Mouse (Mus musculus): ENCODE results near the gene Arid3c. TPM values are rescaled to one million over a fixed set of nuclear protein-coding genes. Genes with fewer than 3 reads are reported as not detected.
"Not testable (repeated sequence)": the region's sequence is repeated elsewhere in the genome, so short reads cannot be mapped to it uniquely, and the experiment has no call there.

Gene Arid3c
- polyA plus RNA-seq, 1 experiment from 2014 or later: 1.2 TPM

GRCm38 (mm10) chr4:41695800-41696199, 35.1 kb downstream of the Arid3c start:
- not testable (repeated sequence) for H3K27me3 ChIP-seq (ENCODE audit: control insufficient read depth, insufficient read depth, low read length); H3K36me3 ChIP-seq (ENCODE audit: control insufficient read depth, insufficient read depth, low read length); H3K4me1 ChIP-seq (ENCODE audit: control insufficient read depth, insufficient read depth, low read length); H3K4me3 ChIP-seq (ENCODE audit: low read depth, low read length); H3K9ac ChIP-seq (ENCODE audit: low read length); H3K27ac ChIP-seq (ENCODE audit: low read depth, low read length); DNase-seq (ENCODE audit: low spot score); H3K9me3 ChIP-seq (ENCODE audit: control insufficient read depth, low read length); ATAC-seq (ENCODE audit: insufficient read depth, low FRiP score, low TSS enrichment)
- 3% methylated on average over 10 of the region's 38 CpGs for WGBS
- H3K4me2 ChIP-seq (ENCODE audit: low read depth): peak overlapping the region; percentile 29

DNA sequence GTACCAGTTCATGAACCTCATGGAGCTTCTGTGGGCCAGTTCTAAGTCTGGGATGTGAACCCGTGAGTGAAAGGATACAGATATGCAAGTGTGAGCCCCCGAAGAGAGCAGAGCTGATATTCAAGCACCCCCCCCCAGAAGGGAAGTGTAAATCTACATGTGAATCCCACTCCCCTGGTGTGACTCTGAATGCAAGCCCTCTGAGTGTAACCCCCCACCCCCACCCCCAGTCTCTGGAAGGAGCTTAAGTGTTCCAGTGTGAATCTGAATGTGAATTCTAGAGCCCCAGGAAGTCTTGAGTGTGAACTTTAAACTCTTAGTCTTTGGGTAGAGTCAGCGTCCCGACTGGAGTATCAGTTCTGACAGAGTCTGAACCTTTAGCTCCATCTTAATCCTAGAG, 37.4 kb downstream of the Arid3c start:
- not testable (repeated sequence) for H3K9ac ChIP-seq (ENCODE audit: low read length)
- H3K4me3 ChIP-seq (ENCODE audit: low read depth, low read length): 0 out of 2 replicates have a peak overlapping the region, but pooled peaks have one; percentile 16

DNA sequence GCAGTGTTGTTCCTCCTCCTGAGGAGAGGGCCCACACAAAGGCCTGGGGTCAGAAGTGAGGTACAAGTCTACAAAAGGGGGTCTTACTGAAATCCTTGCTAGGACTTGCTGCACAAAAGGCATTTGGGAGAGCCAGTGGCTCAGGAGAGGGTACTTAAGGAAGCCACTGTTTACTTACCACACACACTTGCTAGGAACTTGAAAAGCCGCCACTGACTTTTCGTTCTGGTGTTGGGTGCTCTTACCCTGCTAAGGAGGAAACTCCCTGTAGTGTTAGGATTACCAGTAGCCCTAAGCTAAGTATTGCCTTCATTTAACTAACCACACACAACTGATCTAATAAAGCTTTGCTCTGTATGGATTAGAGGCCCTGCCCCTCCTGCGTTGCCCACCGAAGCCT, 40.9 kb downstream of the Arid3c start:
- not testable (repeated sequence) for H3K4me2 ChIP-seq (ENCODE audit: low read depth); H3K27me3 ChIP-seq (ENCODE audit: control insufficient read depth, insufficient read depth, low read length); H3K27ac ChIP-seq (ENCODE audit: low read depth, low read length); DNase-seq (ENCODE audit: low spot score); H3K36me3 ChIP-seq (ENCODE audit: control insufficient read depth, insufficient read depth, low read length); H3K4me3 ChIP-seq (ENCODE audit: low read depth, low read length); ATAC-seq (ENCODE audit: insufficient read depth, low FRiP score, low TSS enrichment); H3K9me3 ChIP-seq (ENCODE audit: control insufficient read depth, low read length); H3K9ac ChIP-seq (ENCODE audit: low read length); H3K4me1 ChIP-seq (ENCODE audit: control insufficient read depth, insufficient read depth, low read length)
- WGBS: no CpG with 5 or more reads among the region's 4 CpGs

More for the DNA sequence above, 37.4 kb downstream of the Arid3c start:
- not testable (repeated sequence) for H3K27me3 ChIP-seq (ENCODE audit: control insufficient read depth, insufficient read depth, low read length); H3K9me3 ChIP-seq (ENCODE audit: control insufficient read depth, low read length); ATAC-seq (ENCODE audit: insufficient read depth, low FRiP score, low TSS enrichment); DNase-seq (ENCODE audit: low spot score); H3K36me3 ChIP-seq (ENCODE audit: control insufficient read depth, insufficient read depth, low read length); H3K27ac ChIP-seq (ENCODE audit: low read depth, low read length); H3K4me1 ChIP-seq (ENCODE audit: control insufficient read depth, insufficient read depth, low read length)
- WGBS: 6% methylated on average over 4 of the region's 4 CpGs
- peak overlapping the region; percentile 41 for H3K4me2 ChIP-seq (ENCODE audit: low read depth)

GRCm38 (mm10) chr4:41688562-41688961, 42.4 kb downstream of the Arid3c start:
- H3K4me1 ChIP-seq (ENCODE audit: control insufficient read depth, insufficient read depth, low read length); ATAC-seq (ENCODE audit: insufficient read depth, low FRiP score, low TSS enrichment); H3K27me3 ChIP-seq (ENCODE audit: control insufficient read depth, insufficient read depth, low read length); H3K9me3 ChIP-seq (ENCODE audit: control insufficient read depth, low read length); H3K27ac ChIP-seq (ENCODE audit: low read depth, low read length); H3K4me2 ChIP-seq (ENCODE audit: low read depth); H3K9ac ChIP-seq (ENCODE audit: low read length); H3K4me3 ChIP-seq (ENCODE audit: low read depth, low read length); DNase-seq (ENCODE audit: low spot score); H3K36me3 ChIP-seq (ENCODE audit: control insufficient read depth, insufficient read depth, low read length): not testable (repeated sequence)
- WGBS: 89% methylated on average over 1 of the region's 1 CpGs

DNA sequence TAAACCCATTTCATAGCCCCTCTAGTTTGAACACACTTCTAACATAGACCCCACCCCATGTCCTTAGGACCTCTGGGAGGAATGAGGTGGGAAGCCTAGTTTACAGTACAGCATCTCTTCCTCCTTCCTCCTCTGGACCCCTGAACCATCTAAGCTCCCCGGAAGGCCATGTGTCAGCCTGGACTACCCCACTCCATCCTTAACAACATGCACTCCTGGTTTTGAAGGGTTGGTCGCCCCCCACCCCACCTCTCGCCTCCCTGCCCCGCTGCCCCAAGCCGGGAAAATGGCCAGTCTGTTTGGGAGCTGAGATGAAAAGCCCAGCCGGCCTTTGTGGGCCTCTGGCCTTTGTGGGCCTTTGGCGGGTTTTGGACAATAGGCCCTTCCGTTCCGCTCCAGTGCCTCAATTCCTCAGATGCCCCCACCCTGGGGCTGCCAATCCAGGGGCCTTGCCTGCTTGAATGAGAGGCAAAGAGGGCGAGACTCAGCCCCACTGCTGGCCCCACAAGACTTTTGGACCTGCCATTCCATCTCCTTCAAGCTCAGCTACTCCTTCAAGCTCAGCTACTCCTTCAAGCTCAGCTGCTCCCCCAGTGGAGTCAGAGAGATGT, 45.0 kb downstream of the Arid3c start:
- peak; percentile 65 for DNase-seq (ENCODE audit: low spot score)
- 18% methylated on average over 9 of the region's 10 CpGs for WGBS
- ATAC-seq (ENCODE audit: insufficient read depth, low FRiP score, low TSS enrichment): peak; percentile 36; the same call in 1 of the 2 replicates

GRCm38 (mm10) chr4:41684931-41685453, 46.0 kb downstream of the Arid3c start:
- peaks cover 19% of the 10 kb centered on the region for H3K4me1 ChIP-seq (ENCODE audit: control insufficient read depth, insufficient read depth, low read length)
- ATAC-seq (ENCODE audit: insufficient read depth, low FRiP score, low TSS enrichment) (peak; percentile 31; the same call in 1 of the 2 replicates), DNase-seq (ENCODE audit: low spot score) (peak; percentile 58)
- 0% methylated on average over 9 of the region's 14 CpGs for WGBS
- not testable (repeated sequence) for H3K27me3 ChIP-seq (ENCODE audit: control insufficient read depth, insufficient read depth, low read length); H3K4me3 ChIP-seq (ENCODE audit: low read depth, low read length); H3K9ac ChIP-seq (ENCODE audit: low read length); H3K9me3 ChIP-seq (ENCODE audit: control insufficient read depth, low read length); H3K4me2 ChIP-seq (ENCODE audit: low read depth); H3K36me3 ChIP-seq (ENCODE audit: control insufficient read depth, insufficient read depth, low read length)
- H3K27ac ChIP-seq (ENCODE audit: low read depth, low read length): 0 out of 2 replicates have a peak overlapping the region, but pooled peaks have one; percentile 49

More for the DNA sequence above, 45.0 kb downstream of the Arid3c start:
- H3K4me3 ChIP-seq (ENCODE audit: low read depth, low read length); H3K27me3 ChIP-seq (ENCODE audit: control insufficient read depth, insufficient read depth, low read length); H3K4me2 ChIP-seq (ENCODE audit: low read depth); H3K36me3 ChIP-seq (ENCODE audit: control insufficient read depth, insufficient read depth, low read length); H3K9me3 ChIP-seq (ENCODE audit: control insufficient read depth, low read length); H3K9ac ChIP-seq (ENCODE audit: low read length): not testable (repeated sequence)
- H3K27ac ChIP-seq (ENCODE audit: low read depth, low read length): peak overlapping the region; percentile 64; the same call in 1 of the 2 replicates
- H3K4me1 ChIP-seq (ENCODE audit: control insufficient read depth, insufficient read depth, low read length): peaks cover 13% of the 10 kb centered on the region

DNA sequence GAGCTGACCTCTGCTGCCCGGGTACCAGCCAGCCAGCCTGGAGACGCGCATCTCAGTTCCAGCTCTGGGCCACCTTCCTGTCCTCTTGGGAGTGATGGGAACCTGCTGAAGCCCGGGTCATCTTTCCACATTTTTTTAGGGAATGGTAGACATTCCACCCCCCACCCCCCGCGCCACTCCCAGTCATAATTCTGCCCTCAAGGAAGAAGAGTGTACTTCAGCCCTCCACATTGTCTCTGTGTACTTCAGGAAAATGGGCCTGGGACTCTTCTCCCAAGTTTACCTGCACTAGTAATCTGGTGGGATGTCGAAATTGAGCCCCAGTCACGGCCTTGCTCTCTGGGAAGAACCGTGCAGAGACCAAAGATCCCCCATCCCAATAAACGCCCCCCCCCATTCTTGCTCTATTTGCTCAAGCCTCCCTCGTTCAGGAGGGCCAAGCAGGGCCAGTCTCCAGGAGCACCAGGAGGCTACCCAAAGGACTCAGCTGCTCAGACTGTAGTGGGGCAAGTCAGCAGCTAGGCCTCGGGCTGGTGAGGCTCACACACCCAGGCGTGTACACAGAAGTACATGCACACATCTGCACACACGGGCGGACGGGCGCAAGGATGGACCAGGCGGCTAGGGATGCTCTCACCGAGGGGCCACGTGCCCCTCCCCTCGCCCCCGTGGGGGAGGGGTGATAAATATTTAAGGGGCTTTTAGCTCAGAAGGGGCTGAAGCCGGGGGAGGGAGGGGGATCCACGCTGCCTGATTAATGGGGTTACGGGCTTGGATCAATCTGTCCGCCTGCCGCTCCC, 46.6 kb downstream of the Arid3c start:
- not testable (repeated sequence) for H3K27me3 ChIP-seq (ENCODE audit: control insufficient read depth, insufficient read depth, low read length); H3K9me3 ChIP-seq (ENCODE audit: control insufficient read depth, low read length); H3K9ac ChIP-seq (ENCODE audit: low read length); H3K36me3 ChIP-seq (ENCODE audit: control insufficient read depth, insufficient read depth, low read length); H3K4me3 ChIP-seq (ENCODE audit: low read depth, low read length)
- peak overlapping the region; percentile 75 for H3K27ac ChIP-seq (ENCODE audit: low read depth, low read length)
- 2% methylated on average over 19 of the region's 27 CpGs for WGBS
- peaks cover 26% of the 10 kb centered on the region for H3K4me1 ChIP-seq (ENCODE audit: control insufficient read depth, insufficient read depth, low read length)
- H3K4me2 ChIP-seq (ENCODE audit: low read depth): peak overlapping the region; percentile 16; the same call in 1 of the 2 replicates
- ATAC-seq (ENCODE audit: insufficient read depth, low FRiP score, low TSS enrichment): peak; percentile 62
- DNase-seq (ENCODE audit: low spot score): peak; percentile 79

GRCm38 (mm10) chr4:41683303-41683702, 47.6 kb downstream of the Arid3c start:
- WGBS: 3% methylated on average over 5 of the region's 27 CpGs
- not testable (repeated sequence) for H3K4me3 ChIP-seq (ENCODE audit: low read depth, low read length); DNase-seq (ENCODE audit: low spot score)

More at GRCm38 (mm10) chr4:41683303-41683702, 47.6 kb downstream of the Arid3c start:
- peak overlapping the region; percentile 30 for H3K4me2 ChIP-seq (ENCODE audit: low read depth)
- H3K27ac ChIP-seq (ENCODE audit: low read depth, low read length); H3K9me3 ChIP-seq (ENCODE audit: control insufficient read depth, low read length); H3K36me3 ChIP-seq (ENCODE audit: control insufficient read depth, insufficient read depth, low read length); H3K27me3 ChIP-seq (ENCODE audit: control insufficient read depth, insufficient read depth, low read length); H3K9ac ChIP-seq (ENCODE audit: low read length): not testable (repeated sequence)
- peaks cover 32% of the 10 kb centered on the region for H3K4me1 ChIP-seq (ENCODE audit: control insufficient read depth, insufficient read depth, low read length)
- ATAC-seq (ENCODE audit: insufficient read depth, low FRiP score, low TSS enrichment): peak; percentile 31; the same call in 1 of the 2 replicates

All from neural tube, embryonic 11.5 days (tissue).